Comparison of ENCODE assay signal across 8 mouse cellular contexts in the genomic region with DNA sequence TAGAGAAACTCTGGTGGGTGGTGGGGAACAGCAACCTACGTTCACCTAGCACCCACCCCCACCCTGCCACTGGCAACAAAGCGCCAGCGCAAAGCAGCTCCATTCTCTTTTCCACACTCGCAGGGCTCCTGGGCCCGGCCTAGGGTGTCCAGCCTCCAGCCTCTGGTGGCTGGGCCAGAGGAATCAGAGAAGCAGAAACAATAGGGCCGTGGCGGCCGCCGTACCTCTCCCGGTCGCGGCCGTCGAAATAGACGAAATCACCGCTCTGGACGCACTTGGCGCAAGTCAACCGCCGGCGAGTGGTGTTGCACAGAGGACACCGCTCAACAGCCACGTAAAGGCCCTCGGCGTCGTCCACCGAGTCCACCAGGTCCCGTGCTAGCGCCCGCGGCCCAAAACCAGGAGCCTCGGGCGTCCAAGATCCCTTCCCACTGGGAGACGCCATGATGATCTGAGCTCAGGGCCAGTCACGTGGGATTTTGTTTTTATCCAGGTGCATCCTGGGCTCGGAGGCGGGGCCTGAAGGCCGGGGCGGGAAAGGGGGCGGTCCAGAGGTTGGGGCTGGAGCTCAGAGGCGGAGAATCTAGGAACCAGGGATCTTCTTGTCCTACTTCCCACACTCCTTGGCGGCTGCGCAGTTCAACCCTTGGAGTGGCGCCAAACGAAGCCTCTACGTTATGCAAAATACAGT. TPM values are rescaled to one million over a fixed set of nuclear protein-coding genes. Genes with fewer than 3 reads are reported as not detected.
A peak's percentile ranks its signal among the peaks of the same experiment; 100 is the strongest.
DNase-seq lines count a peak whose midpoint lies in the region; ATAC-seq and TF ChIP-seq lines count a peak whose summit lies in the region.

No protein-coding gene starts in this region.

- intact Hi-C loops in gastrocnemius, adult 2 months (cut with DNase I) = no loop called here
- intact Hi-C loops in left cerebral cortex, adult 2 months (cut with DNase I) = no loop called here

- no peaks in the 10 kb centered on the region; the same call in 1 of the 2 replicates for H3K36me3 ChIP-seq in hindbrain, postnatal 0 days (ENCODE audit: insufficient read depth, low read length)

- peak overlapping the region; percentile 81 for H3K4me3 ChIP-seq in gastrocnemius, adult 2 months
- peak overlapping the region; percentile 92 for H3K4me3 ChIP-seq in hindbrain, postnatal 0 days (ENCODE audit: low read length)
- H3K4me3 ChIP-seq in left cerebral cortex, adult 2 months = peak overlapping the region; percentile 99

- no peaks in the 10 kb centered on the region for H3K9me3 ChIP-seq in hindbrain, postnatal 0 days (ENCODE audit: low read length)

- H3K4me2 ChIP-seq in hindbrain, postnatal 0 days (ENCODE audit: low read depth, low read length) = peak overlapping the region; percentile 71

- peak overlapping the region; percentile 83 for H3K9ac ChIP-seq in hindbrain, postnatal 0 days (replicated peaks; ENCODE audit: low read length)

- TF ChIP-seq CTCF in gastrocnemius, adult 2 months (IDR thresholded peaks at IDR 0.05) = no peak
- no peak for TF ChIP-seq CTCF in hindbrain, postnatal 0 days (IDR thresholded peaks at IDR 0.05; ENCODE audit: low read depth)
- TF ChIP-seq CTCF in left cerebral cortex, adult 2 months (IDR thresholded peaks at IDR 0.05) = no peak

- peak; percentile 97 for ATAC-seq in common myeloid progenitor, adult 5-6 weeks (replicated peaks; ENCODE audit: low read depth, poor library complexity, severe bottlenecking)
- peak; percentile 99 for ATAC-seq in hindbrain, postnatal 0 days
- peak; percentile 94 for ATAC-seq in megakaryocyte, adult 5-6 weeks (ENCODE audit: poor library complexity, severe bottlenecking)

- 0% methylated on average over 46 of the region's 46 CpGs for WGBS in hindbrain, postnatal 0 days

- H3K4me1 ChIP-seq in hindbrain, postnatal 0 days (ENCODE audit: insufficient read depth, low read length) = no peaks in the 10 kb centered on the region

- no peaks in the 10 kb centered on the region for H3K27me3 ChIP-seq in hindbrain, postnatal 0 days (ENCODE audit: insufficient read depth, low read length)

- DNase-seq in ZHBTc4 (ENCODE audit: low read depth, low spot score) = peak; percentile 99
- DNase-seq in gastrocnemius, adult 2 months = peak; percentile 98
- peak; percentile 98 for DNase-seq in hindbrain, postnatal 0 days (ENCODE audit: low spot score)
- peak; percentile 93 to 94 for DNase-seq in left cerebral cortex, adult 2 months (ENCODE audit: extremely low spot score in 1 of 2, low spot score in 2 of 2)
- peak; percentile 97 to 98 for DNase-seq in right cerebral cortex, adult 2 months (ENCODE audit: low spot score in 2 of 2)
- DNase-seq in urinary bladder, postnatal 14 days (ENCODE audit: low spot score) = peak; percentile 96

- H3K27ac ChIP-seq in gastrocnemius, adult 2 months = peak overlapping the region; percentile 89
- peak overlapping the region; percentile 73 for H3K27ac ChIP-seq in hindbrain, postnatal 0 days
- H3K27ac ChIP-seq in left cerebral cortex, adult 2 months = peak overlapping the region; percentile 77

RNA-seq across cellular contexts. Expression of gene Atg14, which starts 2.3 kb away (rescaled TPM):
- 6.9 and 17.0 TPM in 2 replicates for total RNA-seq in common myeloid progenitor, adult 5-6 weeks (2017)
- total RNA-seq in gastrocnemius, adult 2 months (2021) = 1 to 10 TPM; 5.9 to 7.8 TPM
- 5.2 and 6.1 TPM in 2 replicates for total RNA-seq in hindbrain, postnatal 0 days (2014; rRNA removed)
- 22.5 and 23.5 TPM in 2 replicates for polyA plus RNA-seq in hindbrain, postnatal 0 days (2015; fragmentation: Nextera tagmentation; extraction: Ambion mirVana)
- 10 to 100 TPM; 18.9 to 20.6 TPM for total RNA-seq in left cerebral cortex, adult 2 months (2021)
- 3.7 and 4.5 TPM in 2 replicates for total RNA-seq in megakaryocyte, adult 5-6 weeks (2015)
- total RNA-seq in megakaryocyte, adult 5-6 weeks (2017) = 4.2 and 6.4 TPM in 2 replicates

Comparison
In these comparisons a context has a peak if more than half of its experiments do, and no peak if none do; other contexts are left out.
1. Peak in every context shown above with its lines: DNase-seq, ATAC-seq, H3K4me3 ChIP-seq and H3K27ac ChIP-seq.